Mouse (Mus musculus): Measurements from ENCODE around the gene Ccser1. TPM values are rescaled to one million over a fixed set of nuclear protein-coding genes. Genes with fewer than 3 reads are reported as not detected.

Gene Ccser1
- total RNA-seq, 2 experiments from 2014 or later, result 2.8 to 7.5 TPM

GRCm38 (mm10) chr6:62066363-62067023 is 886.4 kb downstream of the Ccser1 start:
- no peak for DNase-seq

- DNase-seq, result no peak
Measured at GRCm38 (mm10) chr6:62067024-62067380, 886.9 kb downstream of the Ccser1 start.

GRCm38 (mm10) chr6:62105464-62105863 is 925.3 kb downstream of the Ccser1 start:
- no peak for DNase-seq

- DNase-seq, result no peak
Measured at GRCm38 (mm10) chr6:62132531-62132930, 952.4 kb downstream of the Ccser1 start.

- no peak for DNase-seq
Measured at GRCm38 (mm10) chr6:62160320-62160719, 980.2 kb downstream of the Ccser1 start.

GRCm38 (mm10) chr6:62162596-62162995 is 982.5 kb downstream of the Ccser1 start:
- DNase-seq, result no peak

GRCm38 (mm10) chr6:62163826-62164225 is 983.7 kb downstream of the Ccser1 start:
- no peak for DNase-seq

GRCm38 (mm10) chr6:62196496-62197188 is 1016.5 kb downstream of the Ccser1 start:
- no peak for DNase-seq

GRCm38 (mm10) chr6:62198768-62199167 is 1018.6 kb downstream of the Ccser1 start:
- no peak for DNase-seq

GRCm38 (mm10) chr6:62205013-62205412 is 1024.9 kb downstream of the Ccser1 start:
- no peak for DNase-seq

- no peak for DNase-seq
Measured at GRCm38 (mm10) chr6:62221856-62222255, 1041.7 kb downstream of the Ccser1 start.

GRCm38 (mm10) chr6:62263899-62264298 is 1083.8 kb downstream of the Ccser1 start:
- no peak for DNase-seq

GRCm38 (mm10) chr6:62264525-62264924 is 1084.4 kb downstream of the Ccser1 start:
- no peak for DNase-seq

- no peak for DNase-seq
Measured at GRCm38 (mm10) chr6:62281256-62281655, 1101.1 kb downstream of the Ccser1 start.

- DNase-seq, result no peak
Measured at GRCm38 (mm10) chr6:62301576-62302312, 1121.6 kb downstream of the Ccser1 start.

- no peak for DNase-seq
Measured at GRCm38 (mm10) chr6:62318627-62319026, 1138.5 kb downstream of the Ccser1 start.

- no peak for DNase-seq
Measured at GRCm38 (mm10) chr6:62340319-62340718, 1160.2 kb downstream of the Ccser1 start.

- DNase-seq, result no peak
Measured at GRCm38 (mm10) chr6:62367802-62368201, 1187.7 kb downstream of the Ccser1 start.
